Mouse (Mus musculus): ENCODE results near the gene Gm10197. TPM values are rescaled to one million over a fixed set of nuclear protein-coding genes. Genes with fewer than 3 reads are reported as not detected.

Gene Gm10197
- total RNA-seq, 4 experiments from 2014 or later, result not detected

Other genes starting within 250 kb of the Gm10197 start
- gene Add3, start 231.3 kb downstream of the Gm10197 start, total RNA-seq (2022), result 100 to 1,000 TPM; 101 to 107 (median 105) TPM
- gene Mxi1, start 61.2 kb downstream of the Gm10197 start, total RNA-seq (2022), result 10 to 100 TPM; 81.4 to 89.0 (median 87.7) TPM
- 10 to 100 TPM; 33.2 to 38.1 (median 36.3) TPM for gene Smndc1, start 18.8 kb upstream of the Gm10197 start, total RNA-seq (2022)
- 10 to 100 TPM in 2 of 4 experiments, 1 to 10 TPM in 2; 7.8 to 12.1 (median 10.0) TPM for gene Dusp5, start 157.3 kb upstream of the Gm10197 start, total RNA-seq (2022)
- 10 to 100 TPM; 41.8 to 54.3 (median 47.0) TPM for gene Nutf2-ps1, start 217.3 kb upstream of the Gm10197 start, total RNA-seq (2022)
- 10 to 100 TPM; 37.0 to 42.3 (median 40.1) TPM for gene Smc3, start 228.6 kb upstream of the Gm10197 start, total RNA-seq (2022)